Mouse (Mus musculus): ENCODE results near the gene Retreg2.

GRCm38 (mm10) chr1:75168093-75168471 is 25.5 kb downstream of the Retreg2 start:
- TF ChIP-seq CTCF (IDR thresholded peaks at IDR 0.05; ENCODE audit: insufficient read depth, low read depth, low read length), result no peak
- TF ChIP-seq POLR2A (IDR thresholded peaks at IDR 0.05; ENCODE audit: insufficient read depth, low read depth, low read length), result no peak

All from olfactory bulb, adult 2 months (tissue).